Mouse (Mus musculus): ENCODE measurements around the gene Opa3. TPM values are rescaled to one million over a fixed set of nuclear protein-coding genes. Genes with fewer than 3 reads are reported as not detected.

The Opa3 gene
- polyA plus RNA-seq, 1 experiment from 2014 or later = 34.1 TPM

DNA sequence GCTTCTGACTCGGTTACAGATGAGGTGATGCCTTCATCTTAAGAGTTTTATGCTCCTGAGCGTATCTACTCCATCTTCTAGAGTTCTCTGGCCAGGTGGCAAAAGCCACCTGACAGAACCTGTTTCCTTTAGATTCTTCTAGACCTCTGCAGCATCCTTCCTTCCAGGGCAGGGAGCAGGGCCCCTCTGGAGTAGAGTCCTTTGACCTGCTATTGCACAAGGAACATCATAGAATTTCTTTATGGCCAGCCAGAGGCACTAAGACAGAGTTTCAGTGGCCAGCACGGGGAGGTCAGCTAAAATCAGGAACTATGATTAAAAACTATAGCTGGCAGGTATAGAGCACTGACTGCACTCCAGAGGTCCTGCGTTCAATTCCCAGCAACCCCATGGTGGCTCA is 23.9 kb downstream of the Opa3 start:
- no peak for DNase-seq (ENCODE audit: low spot score)
- Histone ChIP-seq H3K4me2 (replicated peaks) (no peak overlapping the region), H3K4me3 (replicated peaks; ENCODE audit: low read length) (no peak overlapping the region), H3K36me3 (replicated peaks; ENCODE audit: control insufficient read depth, insufficient read depth) (peaks cover 22% of the 10 kb centered on the region), H3K27me3 (ENCODE audit: control insufficient read depth, insufficient read depth, low read length) (no peaks in the 10 kb centered on the region), H3K9ac (no peak overlapping the region), H3K9me3 (ENCODE audit: control insufficient read depth, low read length) (no peaks in the 10 kb centered on the region), H3K27ac (no peak overlapping the region), H3K4me1 (replicated peaks; ENCODE audit: control insufficient read depth, insufficient read depth, low read length) (no peaks in the 10 kb centered on the region)
- 87% methylated on average over 4 of the region's 4 CpGs for WGBS
- no peak for ATAC-seq (ENCODE audit: low FRiP score)

DNA sequence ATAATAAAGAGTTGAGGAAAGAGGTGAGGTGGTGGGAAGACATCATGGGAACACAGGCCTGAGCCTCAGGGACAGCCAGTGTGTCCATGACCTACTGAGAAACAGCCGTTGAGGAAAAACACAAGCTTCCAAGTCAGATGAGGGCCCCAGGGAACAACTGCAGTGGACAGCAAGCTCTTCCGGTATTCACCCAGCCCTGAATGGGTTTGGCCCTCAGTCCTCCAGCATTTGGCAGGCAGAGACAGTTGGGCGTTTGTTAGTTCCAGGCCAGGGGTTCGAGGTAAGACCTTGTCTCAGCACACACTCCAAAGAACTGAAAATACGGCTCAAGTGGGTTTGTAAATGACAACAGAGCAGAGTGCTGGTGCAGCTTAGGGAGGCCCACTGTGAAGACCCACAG is 25.3 kb downstream of the Opa3 start:
- Histone ChIP-seq H3K27me3 (ENCODE audit: control insufficient read depth, insufficient read depth, low read length) (no peaks in the 10 kb centered on the region), H3K9me3 (ENCODE audit: control insufficient read depth, low read length) (no peaks in the 10 kb centered on the region)
- 71% methylated on average over 5 of the region's 5 CpGs for WGBS

GRCm38 (mm10) chr7:19255395-19255794 is 27.3 kb downstream of the Opa3 start:
- Histone ChIP-seq H3K9ac (no peak overlapping the region), H3K4me1 (replicated peaks; ENCODE audit: control insufficient read depth, insufficient read depth, low read length) (no peaks in the 10 kb centered on the region), H3K27me3 (ENCODE audit: control insufficient read depth, insufficient read depth, low read length) (no peaks in the 10 kb centered on the region), H3K27ac (no peak overlapping the region), H3K9me3 (ENCODE audit: control insufficient read depth, low read length) (no peaks in the 10 kb centered on the region), H3K36me3 (replicated peaks; ENCODE audit: control insufficient read depth, insufficient read depth) (peaks cover 52% of the 10 kb centered on the region), H3K4me2 (replicated peaks) (no peak overlapping the region), H3K4me3 (replicated peaks; ENCODE audit: low read length) (no peak overlapping the region)
- DNase-seq (ENCODE audit: low spot score) (no peak), ATAC-seq (ENCODE audit: low FRiP score) (no peak)
- WGBS = 82% methylated on average over 17 of the region's 17 CpGs

More for the DNA sequence above, 25.3 kb downstream of the Opa3 start:
- Histone ChIP-seq H3K36me3 (replicated peaks; ENCODE audit: control insufficient read depth, insufficient read depth) (peaks cover 34% of the 10 kb centered on the region), H3K4me1 (replicated peaks; ENCODE audit: control insufficient read depth, insufficient read depth, low read length) (no peaks in the 10 kb centered on the region), H3K9ac (no peak overlapping the region), H3K4me2 (replicated peaks) (no peak overlapping the region), H3K27ac (no peak overlapping the region), H3K4me3 (replicated peaks; ENCODE audit: low read length) (no peak overlapping the region)
- ATAC-seq (ENCODE audit: low FRiP score) = no peak
- DNase-seq (ENCODE audit: low spot score) = no peak

GRCm38 (mm10) chr7:19256567-19256966 is 28.4 kb downstream of the Opa3 start:
- Histone ChIP-seq H3K27me3 (ENCODE audit: control insufficient read depth, insufficient read depth, low read length) (no peaks in the 10 kb centered on the region), H3K4me1 (replicated peaks; ENCODE audit: control insufficient read depth, insufficient read depth, low read length) (no peaks in the 10 kb centered on the region), H3K9me3 (ENCODE audit: control insufficient read depth, low read length) (no peaks in the 10 kb centered on the region), H3K9ac (no peak overlapping the region), H3K4me2 (replicated peaks) (no peak overlapping the region), H3K36me3 (replicated peaks; ENCODE audit: control insufficient read depth, insufficient read depth) (peaks cover 63% of the 10 kb centered on the region), H3K27ac (no peak overlapping the region), H3K4me3 (replicated peaks; ENCODE audit: low read length) (no peak overlapping the region)
- 90% methylated on average over 7 of the region's 7 CpGs for WGBS
- ATAC-seq (ENCODE audit: low FRiP score) (no peak), DNase-seq (ENCODE audit: low spot score) (no peak)

GRCm38 (mm10) chr7:19257390-19258022 is 29.4 kb downstream of the Opa3 start:
- Histone ChIP-seq H3K4me1 (replicated peaks; ENCODE audit: control insufficient read depth, insufficient read depth, low read length) (no peaks in the 10 kb centered on the region), H3K27me3 (ENCODE audit: control insufficient read depth, insufficient read depth, low read length) (no peaks in the 10 kb centered on the region), H3K36me3 (replicated peaks; ENCODE audit: control insufficient read depth, insufficient read depth) (peaks cover 70% of the 10 kb centered on the region), H3K4me2 (replicated peaks) (no peak overlapping the region), H3K9ac (no peak overlapping the region), H3K9me3 (ENCODE audit: control insufficient read depth, low read length) (no peaks in the 10 kb centered on the region), H3K27ac (no peak overlapping the region), H3K4me3 (replicated peaks; ENCODE audit: low read length) (no peak overlapping the region)
- ATAC-seq (ENCODE audit: low FRiP score) = peak; percentile 34; the same call in 1 of the 2 replicates
- 38% methylated on average over 11 of the region's 11 CpGs for WGBS
- DNase-seq (ENCODE audit: low spot score) = peak; percentile 42

DNA sequence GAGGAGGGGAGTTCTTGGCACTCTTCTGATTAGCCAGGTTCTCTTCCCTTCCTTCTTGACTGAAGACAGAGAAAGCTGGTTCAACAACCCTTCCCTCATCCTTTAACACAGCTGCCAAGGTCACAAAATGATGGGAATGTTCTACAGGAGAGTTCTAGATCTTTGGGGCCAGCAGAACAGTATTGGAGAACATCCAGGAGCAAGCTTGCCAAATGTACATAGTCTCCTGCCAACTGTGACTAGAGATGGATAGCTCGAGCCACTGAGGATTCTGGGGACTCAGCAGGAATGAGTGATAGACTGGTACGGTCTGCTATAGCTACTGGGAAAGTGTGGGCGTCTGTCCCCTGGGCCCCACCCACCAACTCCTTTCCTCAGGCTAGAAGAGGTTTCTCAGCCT is 30.2 kb downstream of the Opa3 start:
- ATAC-seq (ENCODE audit: low FRiP score) (no peak), DNase-seq (ENCODE audit: low spot score) (no peak)
- Histone ChIP-seq H3K4me3 (replicated peaks; ENCODE audit: low read length) (no peak overlapping the region), H3K27me3 (ENCODE audit: control insufficient read depth, insufficient read depth, low read length) (no peaks in the 10 kb centered on the region), H3K4me1 (replicated peaks; ENCODE audit: control insufficient read depth, insufficient read depth, low read length) (no peaks in the 10 kb centered on the region), H3K27ac (no peak overlapping the region), H3K4me2 (replicated peaks) (no peak overlapping the region), H3K9me3 (ENCODE audit: control insufficient read depth, low read length) (no peaks in the 10 kb centered on the region), H3K36me3 (replicated peaks; ENCODE audit: control insufficient read depth, insufficient read depth) (peaks cover 79% of the 10 kb centered on the region), H3K9ac (no peak overlapping the region)
- WGBS = 80% methylated on average over 3 of the region's 3 CpGs

- H3K9me3 ChIP-seq (ENCODE audit: control insufficient read depth, low read length) = no peaks in the 10 kb centered on the region
- H3K36me3 ChIP-seq (replicated peaks; ENCODE audit: control insufficient read depth, insufficient read depth) = peaks cover 57% of the 10 kb centered on the region
- no peak overlapping the region for H3K4me3 ChIP-seq (replicated peaks; ENCODE audit: low read length)
- 93% methylated on average over 6 of the region's 7 CpGs for WGBS
- no peaks in the 10 kb centered on the region for H3K27me3 ChIP-seq (ENCODE audit: control insufficient read depth, insufficient read depth, low read length)
- H3K4me2 ChIP-seq (replicated peaks) = no peak overlapping the region
- ATAC-seq (ENCODE audit: low FRiP score) = no peak
- peaks cover 13% of the 10 kb centered on the region for H3K4me1 ChIP-seq (replicated peaks; ENCODE audit: control insufficient read depth, insufficient read depth, low read length)
- H3K9ac ChIP-seq = no peak overlapping the region
- DNase-seq (ENCODE audit: low spot score) = no peak
- H3K27ac ChIP-seq = no peak overlapping the region
These were observed 37.0 kb downstream of the Opa3 start for GRCm38 (mm10) chr7:19265147-19265546.

GRCm38 (mm10) chr7:19265928-19266822 is 38.0 kb downstream of the Opa3 start:
- no peak overlapping the region for H3K9ac ChIP-seq
- peaks cover 46% of the 10 kb centered on the region for H3K36me3 ChIP-seq (replicated peaks; ENCODE audit: control insufficient read depth, insufficient read depth)
- H3K4me1 ChIP-seq (replicated peaks; ENCODE audit: control insufficient read depth, insufficient read depth, low read length) = peaks cover 23% of the 10 kb centered on the region
- H3K4me2 ChIP-seq (replicated peaks) = no peak overlapping the region
- no peaks in the 10 kb centered on the region for H3K27me3 ChIP-seq (ENCODE audit: control insufficient read depth, insufficient read depth, low read length)
- H3K9me3 ChIP-seq (ENCODE audit: control insufficient read depth, low read length) = no peaks in the 10 kb centered on the region
- H3K4me3 ChIP-seq (replicated peaks; ENCODE audit: low read length) = no peak overlapping the region
- WGBS = 83% methylated on average over 10 of the region's 10 CpGs
- ATAC-seq (ENCODE audit: low FRiP score) = no peak
- no peak for DNase-seq (ENCODE audit: low spot score)
- H3K27ac ChIP-seq = no peak overlapping the region

DNA sequence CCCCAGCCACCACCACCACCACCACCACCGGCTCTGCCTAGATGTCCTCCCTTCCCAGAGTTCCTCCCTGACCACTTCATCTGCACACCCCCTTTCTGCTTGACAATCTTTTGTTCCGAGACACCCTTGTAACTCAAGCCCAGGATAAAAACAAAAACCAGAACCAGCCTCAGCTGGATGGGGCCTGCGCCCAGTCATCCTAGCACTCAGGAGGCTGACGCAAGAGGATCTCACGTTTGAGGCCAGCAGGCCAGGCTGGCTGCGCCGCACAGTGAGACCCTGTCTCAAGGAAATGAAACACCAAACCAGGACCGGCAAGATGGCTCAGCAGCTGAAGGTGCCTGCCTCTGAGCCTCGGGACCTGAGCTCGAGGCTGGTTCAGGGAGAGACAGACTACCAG is 38.9 kb downstream of the Opa3 start:
- DNase-seq (ENCODE audit: low spot score) (no peak), ATAC-seq (ENCODE audit: low FRiP score) (no peak)
- Histone ChIP-seq H3K36me3 (replicated peaks; ENCODE audit: control insufficient read depth, insufficient read depth) (peaks cover 38% of the 10 kb centered on the region), H3K4me2 (replicated peaks) (no peak overlapping the region), H3K27ac (no peak overlapping the region), H3K27me3 (ENCODE audit: control insufficient read depth, insufficient read depth, low read length) (no peaks in the 10 kb centered on the region), H3K9ac (no peak overlapping the region), H3K9me3 (ENCODE audit: control insufficient read depth, low read length) (no peaks in the 10 kb centered on the region), H3K4me1 (replicated peaks; ENCODE audit: control insufficient read depth, insufficient read depth, low read length) (peaks cover 23% of the 10 kb centered on the region), H3K4me3 (replicated peaks; ENCODE audit: low read length) (no peak overlapping the region)
- WGBS = 79% methylated on average over 10 of the region's 10 CpGs
